Mouse (Mus musculus) spleen, adult 12 weeks (tissue): ENCODE results near the gene Atp8a1.

ENCODE experiments used
- DNase-seq: peaks from one replicate; pipeline ENCODE4 v3.0.0; 2022; ENCODE audit warnings: low spot score

Atp8a1 gene

DNA sequence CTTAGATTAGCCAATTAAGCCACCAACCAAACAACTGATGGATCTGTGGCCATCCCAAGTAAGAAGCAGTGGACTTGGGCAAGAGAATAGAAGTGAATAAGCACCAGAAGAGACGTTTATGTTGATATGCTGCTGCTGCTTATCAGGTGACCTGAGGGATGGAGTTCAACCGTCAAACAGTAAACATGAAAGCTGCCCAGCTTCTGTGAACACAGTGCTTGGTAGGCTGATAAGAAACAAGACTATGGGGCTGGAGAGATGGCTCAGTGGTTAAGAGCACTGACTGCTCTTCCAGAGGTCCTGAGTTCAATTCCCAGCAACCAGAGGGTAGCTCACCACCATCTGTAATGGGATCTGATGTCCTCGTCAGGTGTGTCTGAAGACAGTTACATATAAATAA lies 168.4 kb downstream of the Atp8a1 start:
- DNase-seq: no peak

DNA sequence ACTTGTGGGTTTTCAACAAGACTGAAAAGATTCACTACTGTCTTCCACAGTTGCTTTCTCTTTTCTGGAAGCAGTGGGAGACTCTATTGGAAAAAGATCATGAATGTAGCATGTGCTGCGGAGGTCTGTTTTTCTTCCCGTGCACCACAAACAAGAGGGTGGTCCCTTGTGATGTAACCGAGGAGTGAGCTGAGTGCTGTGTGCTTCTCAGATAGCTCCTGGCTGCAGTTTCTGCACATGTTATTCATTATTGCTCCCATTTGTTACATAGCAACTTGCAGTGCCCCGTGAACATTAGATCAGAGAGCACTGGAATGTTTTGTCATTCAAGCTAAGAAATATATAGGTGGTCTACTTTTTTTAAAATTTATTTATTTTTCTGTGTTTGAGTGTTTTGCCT lies 174.2 kb downstream of the Atp8a1 start:
- no peak for DNase-seq

DNA sequence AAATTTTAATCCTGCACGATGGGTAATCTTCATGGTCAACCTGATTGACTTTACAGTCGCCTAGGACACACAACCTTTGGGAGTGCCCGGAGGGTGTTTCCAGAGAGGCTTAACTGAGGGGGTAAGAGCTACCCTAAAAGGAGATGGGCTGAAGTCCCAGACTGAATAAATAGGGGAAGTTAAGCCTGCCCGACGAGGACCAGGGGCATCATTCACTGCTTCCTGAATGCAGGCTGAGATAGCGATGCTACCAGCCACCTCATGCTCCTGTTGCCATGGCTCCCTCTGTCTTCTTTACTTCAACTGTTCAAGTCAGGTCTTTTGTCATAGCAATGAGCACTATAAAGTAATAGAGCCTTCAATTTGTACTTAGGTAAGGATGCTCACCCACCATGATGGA lies 177.1 kb downstream of the Atp8a1 start:
- no peak for DNase-seq

DNA sequence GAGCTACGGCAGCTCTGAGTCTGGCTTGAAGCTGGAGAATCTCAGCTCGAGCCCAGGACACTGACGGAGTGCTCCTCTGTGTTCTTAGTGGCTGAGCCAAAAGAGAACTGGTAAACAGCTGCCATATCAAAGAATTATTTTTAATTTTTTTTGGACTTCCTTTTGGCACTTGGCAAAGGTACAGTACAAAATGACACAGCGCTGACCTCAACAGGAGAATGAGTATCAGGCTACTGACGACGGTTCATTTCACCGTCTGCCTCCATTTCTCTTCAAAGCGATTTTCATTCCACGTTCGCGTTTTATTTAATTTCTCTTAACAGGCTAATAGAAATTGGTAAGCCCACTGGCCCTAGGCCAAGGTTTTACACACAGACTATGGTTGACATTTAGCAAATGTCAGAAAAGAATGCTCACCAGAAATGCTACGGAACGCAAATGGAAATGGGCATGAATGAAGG lies 177.8 kb downstream of the Atp8a1 start:
- no peak for DNase-seq

DNA sequence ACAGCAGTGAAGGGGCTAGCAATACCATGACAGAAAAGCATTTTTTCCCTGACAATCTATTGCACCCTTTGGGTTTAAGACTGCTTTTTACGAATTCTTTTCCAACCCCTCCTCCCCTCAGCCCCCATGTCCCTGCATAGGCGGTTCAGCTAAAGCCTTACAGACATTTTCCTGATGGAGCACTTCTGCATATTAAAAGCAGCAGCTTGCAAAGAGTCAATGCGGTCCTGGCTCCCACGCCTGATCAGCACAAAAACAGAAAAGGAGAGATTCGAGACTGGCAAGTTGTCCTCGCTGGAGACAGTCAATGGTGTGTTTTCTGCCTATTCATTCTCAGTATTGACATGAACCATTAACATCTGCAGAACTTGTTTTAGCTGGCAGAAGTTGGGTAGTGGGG lies 184.5 kb downstream of the Atp8a1 start:
- DNase-seq: no peak

DNA sequence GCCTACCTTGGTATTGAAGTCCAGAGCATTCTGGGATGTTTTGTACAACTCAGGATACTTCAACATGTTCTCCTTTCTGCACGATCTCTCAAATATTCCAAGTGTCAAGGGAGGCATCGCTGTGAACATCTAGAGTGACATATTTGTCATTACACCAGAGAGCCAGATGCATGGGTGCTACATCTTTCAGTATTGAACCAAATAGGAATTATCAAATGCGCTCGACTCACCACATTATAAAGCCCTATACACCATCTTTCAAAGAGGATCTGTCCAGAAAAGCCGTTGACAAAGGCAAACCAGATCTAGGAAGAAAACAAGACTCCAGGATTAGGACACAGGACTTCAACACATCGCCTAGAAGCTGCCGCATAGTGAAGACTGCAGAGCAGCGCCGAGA lies 187.4 kb downstream of the Atp8a1 start:
- no peak for DNase-seq

DNA sequence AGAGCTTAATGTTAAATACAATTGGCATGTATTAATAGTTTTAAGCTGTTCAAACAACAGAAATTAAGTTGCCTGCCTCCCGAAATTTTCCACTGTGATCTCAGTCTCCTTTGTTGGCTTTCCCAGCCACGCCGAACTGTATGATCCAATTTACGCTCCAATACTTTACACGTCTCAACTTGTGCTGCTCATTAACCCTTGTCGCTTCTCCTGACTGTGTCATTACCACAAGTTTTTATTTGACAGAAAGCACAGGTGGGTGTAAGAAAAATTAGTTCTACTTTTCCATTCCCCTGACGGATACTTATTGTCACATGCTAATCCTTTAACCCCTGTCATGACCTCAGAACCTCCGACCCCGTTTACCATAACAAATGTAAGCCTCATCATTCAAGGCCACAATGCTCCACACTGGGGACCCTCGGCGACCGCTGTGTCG lies 190.4 kb downstream of the Atp8a1 start:
- no peak for DNase-seq

DNA sequence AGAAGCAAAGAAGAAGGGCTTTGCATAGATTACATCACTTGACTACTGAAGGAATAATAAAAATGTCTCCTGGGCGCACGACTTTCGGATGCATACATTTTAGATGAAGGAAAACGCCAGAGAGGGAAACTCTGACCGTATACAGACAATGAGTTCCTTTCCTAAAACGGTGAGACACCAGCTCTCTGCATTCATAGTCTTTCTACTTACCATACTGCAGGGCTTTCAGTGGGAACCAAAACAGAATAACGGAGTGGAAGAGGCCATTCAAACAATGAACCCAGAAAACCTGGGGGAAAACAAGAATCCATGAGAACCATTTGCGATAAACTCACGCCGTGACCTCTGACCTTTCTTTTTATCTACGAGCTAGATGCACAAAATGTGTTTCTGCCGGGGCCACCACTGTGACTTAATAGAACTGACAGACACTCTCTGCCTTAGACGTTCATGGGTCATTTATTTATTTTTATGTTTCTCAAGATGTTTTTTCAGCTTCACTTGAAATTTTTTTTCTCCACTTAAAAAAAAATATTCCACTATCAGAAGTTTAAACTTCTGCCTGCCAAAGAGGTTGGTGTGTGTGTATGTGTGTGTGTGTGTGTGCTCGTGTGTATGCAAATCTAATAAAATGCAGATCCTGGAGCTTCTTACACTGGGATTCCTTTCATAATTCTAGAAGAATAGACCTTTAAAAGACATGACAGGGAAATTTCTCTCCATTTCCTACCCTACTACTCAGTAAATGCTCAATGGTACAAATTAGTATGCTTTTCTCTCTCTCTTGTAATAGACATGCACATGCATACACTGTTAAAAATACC lies 191.3 kb downstream of the Atp8a1 start:
- no peak for DNase-seq

DNA sequence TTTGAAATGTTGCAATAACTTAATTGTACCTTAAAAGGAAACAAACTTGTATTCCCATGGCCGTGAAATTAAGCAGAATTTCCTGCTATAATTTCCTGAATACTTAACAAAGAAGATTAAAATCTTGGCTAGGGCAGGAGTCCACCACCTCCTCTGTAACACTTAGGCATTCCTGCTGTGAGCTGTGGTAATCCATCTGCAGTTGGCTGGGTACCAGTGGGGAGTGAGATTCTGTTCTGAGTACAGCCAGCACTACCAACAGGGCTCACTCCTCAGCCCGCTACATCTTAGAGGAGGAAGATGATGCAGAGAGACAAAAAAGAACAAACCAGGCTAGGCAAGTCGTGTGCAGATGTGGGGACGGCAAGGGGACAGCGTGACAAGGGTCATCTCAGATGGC lies 192.7 kb downstream of the Atp8a1 start:
- no peak for DNase-seq

DNA sequence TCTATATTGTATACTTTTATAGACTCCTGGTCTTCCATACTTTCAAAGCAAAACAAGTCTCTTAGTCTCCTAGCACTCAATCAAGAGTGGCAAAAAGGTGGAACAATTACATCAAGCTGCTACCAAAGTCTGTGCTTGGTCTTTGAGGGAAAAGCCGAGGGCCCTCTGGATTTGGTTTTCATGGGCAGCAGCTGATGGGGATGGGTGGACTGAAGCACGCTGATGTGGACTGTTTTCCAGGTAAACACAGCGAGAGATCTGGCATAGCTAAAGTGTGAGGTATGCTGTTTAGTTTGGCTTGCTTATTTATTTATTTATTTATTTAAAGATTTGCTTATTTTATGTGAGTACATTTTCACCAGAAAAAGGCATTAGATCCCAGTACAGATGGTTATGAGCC lies 193.7 kb downstream of the Atp8a1 start:
- DNase-seq: no peak

DNA sequence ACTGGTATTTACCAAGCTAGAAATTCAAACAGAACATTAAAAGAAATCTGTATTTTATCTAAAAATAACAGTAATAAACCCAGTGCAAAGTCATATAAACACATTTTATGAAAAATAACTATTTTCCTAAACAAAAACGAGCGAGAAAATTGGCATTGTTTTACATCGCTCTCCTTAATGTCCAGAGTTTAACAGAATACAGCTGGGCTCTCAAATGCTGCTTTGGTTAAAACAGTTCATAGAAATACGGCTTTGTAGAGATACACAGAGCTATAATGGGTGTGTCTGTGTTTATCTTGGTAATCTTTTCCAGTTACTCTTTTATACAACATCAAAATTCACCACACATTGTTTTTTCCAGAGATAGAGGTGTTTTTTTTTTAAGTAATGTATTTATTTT lies 194.8 kb downstream of the Atp8a1 start:
- no peak for DNase-seq

DNA sequence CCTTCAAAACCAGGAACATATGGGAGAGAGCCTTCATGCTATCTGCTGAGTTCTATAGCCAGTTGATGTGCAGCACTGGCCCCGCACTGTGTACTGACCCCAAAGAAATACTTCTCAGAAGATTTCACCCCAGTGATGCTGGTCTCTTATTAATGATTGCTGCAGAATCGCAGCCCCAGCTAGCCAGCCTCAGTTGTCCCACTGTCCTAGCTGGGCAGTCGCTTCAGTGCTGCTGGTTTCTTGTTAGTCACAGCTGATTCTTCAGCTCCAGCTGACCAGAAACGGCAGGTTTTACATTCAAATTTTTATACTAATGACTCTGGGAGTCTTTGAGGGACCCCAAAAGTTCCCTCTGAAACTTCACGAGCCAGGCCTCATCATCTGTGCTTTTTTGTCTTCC lies 197.2 kb downstream of the Atp8a1 start:
- no peak for DNase-seq

DNA sequence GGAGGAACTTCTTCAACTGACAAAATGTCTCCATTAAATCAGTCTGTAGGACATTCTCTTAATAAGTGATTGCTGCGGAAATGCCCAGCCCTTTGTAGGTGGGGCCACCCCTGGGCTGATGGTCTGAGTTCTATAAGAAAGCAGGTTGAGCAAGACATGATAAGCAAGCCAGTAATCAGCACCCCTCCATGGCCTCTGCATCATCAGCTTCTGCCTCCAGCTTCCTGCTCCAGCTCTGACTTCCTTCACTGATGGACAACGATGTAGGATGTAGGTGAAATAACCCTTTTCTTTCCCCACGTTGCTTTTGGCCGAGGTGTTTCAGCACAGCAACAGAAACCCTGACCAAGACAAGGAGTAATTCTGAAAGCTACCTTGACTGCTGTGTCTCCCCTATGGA lies 198.1 kb downstream of the Atp8a1 start:
- no peak for DNase-seq

DNA sequence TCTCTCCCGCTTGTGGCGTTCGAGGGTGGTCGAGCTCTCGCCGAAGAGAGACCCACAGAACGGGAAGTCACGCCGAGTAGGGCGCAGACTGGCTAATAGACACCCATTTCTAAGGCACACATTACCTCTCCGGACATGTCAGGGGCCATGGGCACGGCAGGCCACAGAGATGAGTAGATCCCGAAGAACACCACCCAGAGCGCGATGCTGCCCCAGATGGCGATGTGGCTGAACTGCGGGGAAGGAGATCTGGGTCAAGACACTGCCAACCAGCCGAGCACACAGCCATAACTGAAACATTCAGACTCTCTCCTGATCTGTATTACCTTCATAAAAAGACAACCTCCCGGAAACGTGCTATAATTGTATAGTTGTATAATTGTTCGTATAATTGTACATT lies 199.7 kb downstream of the Atp8a1 start:
- no peak for DNase-seq

DNA sequence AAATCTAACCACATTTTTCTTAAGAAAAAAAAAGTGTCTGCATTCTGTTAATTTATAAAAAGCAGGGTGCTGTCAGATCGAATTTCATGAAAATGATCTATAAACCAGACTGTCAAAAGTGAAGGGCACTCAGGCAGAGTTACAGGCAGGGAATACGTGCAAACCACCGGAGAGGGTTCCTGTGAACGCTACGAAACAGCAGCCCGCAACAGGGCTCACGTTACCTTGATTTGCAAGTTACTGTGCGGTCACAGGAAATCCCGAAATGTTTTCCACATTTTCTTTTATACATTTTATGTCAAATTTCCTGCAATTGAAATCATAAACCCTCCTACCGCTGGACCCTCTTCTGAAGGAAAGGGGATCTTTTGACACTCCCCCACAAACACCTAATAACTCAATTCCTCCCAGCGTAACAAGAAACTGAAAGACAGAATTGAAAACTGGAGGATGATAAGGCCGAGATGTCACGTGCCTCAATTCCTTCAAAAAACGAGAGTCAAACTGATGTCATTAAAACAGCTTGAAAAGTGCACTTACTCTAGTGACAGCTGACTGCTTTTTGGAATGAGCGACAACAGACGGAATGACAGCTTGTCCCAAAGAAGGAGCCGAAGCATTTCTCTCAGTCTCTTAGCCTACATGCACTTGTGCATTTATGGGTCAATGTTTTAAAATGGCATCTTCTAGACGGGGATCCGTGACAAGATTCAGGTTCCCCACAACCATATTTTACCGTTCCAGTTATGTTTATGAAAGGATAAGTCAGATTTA lies 200.3 kb downstream of the Atp8a1 start:
- DNase-seq: no peak

DNA sequence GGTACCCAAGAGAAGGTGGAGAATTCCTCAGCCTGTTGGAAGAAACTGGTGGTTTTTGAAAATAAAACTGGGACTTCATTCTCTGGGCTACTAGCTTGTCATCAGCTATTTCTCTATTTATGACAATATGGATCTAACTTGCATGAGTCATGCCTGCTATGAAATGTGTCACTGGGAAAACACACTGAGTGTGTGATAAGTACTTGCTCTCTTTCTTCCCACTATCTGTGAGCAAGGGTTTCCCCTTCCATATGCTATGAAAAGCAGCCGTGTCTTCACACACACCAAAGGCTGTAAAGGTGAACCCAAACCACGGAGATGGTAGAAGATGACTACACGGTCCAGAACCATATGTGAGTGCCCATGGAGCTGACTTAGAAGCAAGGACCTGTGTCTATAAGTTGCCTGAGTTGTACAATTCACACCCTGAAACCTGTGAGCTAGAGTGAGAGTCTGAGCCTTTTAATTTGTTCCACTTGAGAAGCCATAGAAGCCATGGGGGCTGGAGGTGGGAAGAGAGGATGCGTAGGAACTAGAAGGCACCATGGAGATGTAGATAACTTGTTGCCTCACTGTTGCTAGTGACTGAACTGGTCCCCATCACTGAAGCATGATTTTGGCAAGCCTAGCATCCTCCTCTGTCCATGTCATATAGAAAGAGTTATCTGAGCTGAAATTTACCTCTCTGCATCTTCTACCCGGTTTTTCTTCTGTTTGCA lies 203.5 kb downstream of the Atp8a1 start:
- no peak for DNase-seq

DNA sequence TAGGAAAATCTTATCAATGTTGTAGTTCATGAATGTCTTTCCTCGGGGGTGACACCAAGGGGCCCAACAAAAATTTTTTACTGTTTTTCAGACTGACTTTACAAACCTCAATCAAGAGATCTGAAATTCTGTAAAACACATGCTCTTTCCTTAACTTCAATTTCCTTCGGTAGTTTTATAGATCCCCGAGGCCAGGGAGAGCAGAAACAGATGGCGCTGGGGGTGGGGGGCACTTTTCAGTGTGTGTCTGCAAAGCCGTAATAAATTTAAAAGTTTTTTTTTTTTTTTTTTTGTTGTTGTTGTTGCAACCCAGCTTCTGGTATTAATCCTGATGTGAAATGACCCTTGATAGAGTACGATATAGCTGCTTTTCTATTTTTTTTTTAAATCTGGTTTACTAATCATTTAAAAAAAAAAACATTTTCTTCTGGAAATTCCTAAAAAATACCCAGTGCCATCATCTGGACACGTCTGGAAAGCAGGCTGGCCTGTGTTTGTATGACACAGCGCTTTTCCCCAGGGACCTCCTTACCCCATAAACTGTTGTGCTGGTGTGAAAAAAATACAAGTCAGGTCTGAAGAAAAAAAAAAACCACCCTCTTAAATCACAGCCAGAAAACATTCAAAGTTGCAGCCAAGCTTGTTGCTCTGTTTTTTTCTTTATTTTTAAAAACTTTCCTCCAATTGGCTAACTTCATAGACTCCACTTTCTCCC lies 205.7 kb downstream of the Atp8a1 start:
- DNase-seq: no peak

DNA sequence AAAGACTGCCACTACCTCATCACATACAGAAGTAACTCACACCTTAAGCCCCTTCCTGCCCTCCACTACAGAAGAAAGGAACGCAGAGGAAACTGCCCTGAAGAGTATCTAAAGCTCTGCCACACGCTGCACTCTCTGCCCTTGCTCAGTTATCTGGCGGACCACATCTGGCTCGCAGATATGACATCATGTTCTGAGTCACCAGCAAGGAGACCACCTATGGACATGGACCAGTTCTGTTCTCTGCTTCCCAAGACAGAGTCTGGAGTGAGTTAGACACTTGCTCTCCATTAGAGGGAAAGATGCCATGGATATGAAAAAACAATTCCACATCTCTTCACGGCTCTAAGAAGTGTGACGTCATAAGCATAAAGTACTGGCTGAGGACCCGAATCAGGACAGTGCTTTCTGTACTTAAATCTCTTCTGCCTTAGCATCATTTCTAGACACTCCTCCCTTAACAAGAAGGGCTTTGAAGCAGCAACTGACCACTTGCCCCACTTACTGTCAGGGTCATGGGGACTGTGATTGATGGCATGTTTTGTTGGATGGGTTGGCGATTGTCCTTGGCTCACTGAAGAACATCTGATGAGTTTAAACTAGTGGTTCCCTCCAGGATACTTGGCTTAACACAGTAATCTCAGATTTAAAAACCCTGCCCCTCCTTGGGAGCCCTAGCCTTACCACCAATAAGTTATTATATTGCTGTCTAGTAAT lies 206.5 kb downstream of the Atp8a1 start:
- no peak for DNase-seq

DNA sequence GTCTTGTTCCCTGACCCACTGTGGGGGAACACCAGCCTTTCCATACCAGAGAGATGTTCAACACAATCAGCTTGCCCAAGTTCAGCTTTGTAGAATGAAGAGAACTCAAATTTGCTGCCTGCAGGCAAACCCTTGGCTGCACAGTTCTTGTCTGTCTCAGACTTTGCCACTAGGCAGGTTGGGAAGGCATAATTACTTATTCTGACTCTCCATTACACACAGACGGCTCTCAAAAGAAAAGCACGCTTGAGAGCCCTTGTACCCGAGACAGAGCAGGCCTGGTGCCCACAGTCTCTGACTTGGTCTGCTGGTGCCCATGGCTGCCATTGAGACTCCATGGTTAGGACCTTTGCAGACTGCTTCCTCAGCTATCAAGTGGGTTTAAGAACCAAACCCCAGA lies 212.9 kb downstream of the Atp8a1 start:
- no peak for DNase-seq

DNA sequence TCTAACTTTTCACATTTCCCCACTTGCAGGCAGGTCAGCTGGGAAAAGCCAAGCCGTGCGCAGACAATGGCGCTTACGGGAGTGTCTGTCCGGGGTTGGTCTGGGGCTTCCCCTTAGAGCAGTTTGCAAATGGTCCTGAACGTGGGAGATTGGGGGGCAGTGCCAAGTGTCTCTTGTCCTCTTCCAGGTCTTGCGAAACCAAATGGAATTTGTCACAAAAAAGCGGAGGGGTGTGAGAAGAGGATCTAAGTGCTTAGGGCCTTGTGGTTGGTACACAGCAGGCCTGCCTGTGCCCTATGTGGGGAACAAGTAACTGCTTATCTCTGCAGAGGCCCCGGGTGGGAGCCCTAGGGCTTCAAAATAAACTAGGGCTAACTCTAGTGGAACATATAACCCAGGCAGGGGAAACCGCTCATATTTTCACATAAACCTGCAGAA lies 213.4 kb downstream of the Atp8a1 start:
- no peak for DNase-seq

DNA sequence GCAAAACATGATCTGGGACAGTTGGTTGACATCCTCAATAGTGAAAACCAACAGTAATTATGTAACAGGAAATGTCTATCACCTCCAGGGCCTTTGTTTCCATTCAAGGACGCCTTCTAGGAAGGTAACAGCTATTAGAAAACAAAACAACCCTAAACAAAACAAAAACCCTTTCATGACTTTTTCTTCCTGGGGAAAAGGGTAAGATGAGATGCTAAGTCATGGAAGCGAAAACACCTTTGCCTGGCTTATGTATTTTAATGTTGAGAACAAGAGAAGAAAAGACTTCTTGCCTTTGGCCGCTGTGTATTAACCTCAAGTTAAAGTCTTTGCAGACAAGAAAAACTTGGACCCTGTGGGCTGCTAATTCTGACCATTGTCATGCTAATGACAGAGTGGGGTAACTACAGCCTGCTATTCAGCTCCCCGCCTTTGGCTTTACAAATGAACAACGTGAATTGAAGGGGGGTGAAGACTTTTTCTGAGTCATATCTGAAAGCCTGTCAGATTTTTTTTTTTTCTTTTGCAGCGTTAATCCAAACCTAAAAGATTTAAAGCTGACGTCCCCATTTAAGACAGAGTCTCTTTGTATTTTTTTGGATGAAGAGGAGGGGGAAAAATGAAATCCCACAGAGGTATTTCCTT lies 214.0 kb downstream of the Atp8a1 start:
- no peak for DNase-seq
